Mouse (Mus musculus) intestine, embryonic 14.5 days (tissue): ENCODE data around the gene 1700016D06Rik. TPM values are rescaled to one million over a fixed set of nuclear protein-coding genes. Genes with fewer than 3 reads are reported as not detected.

Source experiments
- ATAC-seq: fragments of 200-750 bp; cut with Nextera tagmentation; replicated peaks from 2 replicates; pipeline ENCODE4 v1.8.0; 2017; ENCODE audit warnings: low read depth, moderate number of reproducible peaks, moderate TSS enrichment, moderate library complexity; ENCODE audit not compliant: low FRiP score, low TSS enrichment
- DNase-seq: peaks from one replicate; pipeline ENCODE4 v3.0.0-alpha.2; 2018; ENCODE audit warnings: low spot score
- H3K27ac ChIP-seq: fragments of 300-500 bp; sonication (generic); 2 replicates; pipeline ENCODE4 v1.5.1; 2014; ENCODE audit warnings: low read depth, mild to moderate bottlenecking, control low read depth
- H3K27me3 ChIP-seq: fragments of 300-500 bp; sonication (generic); replicated peaks from 2 replicates; pipeline ENCODE4 v1.6.1; 2014; ENCODE audit warnings: low read length, control low read depth; ENCODE audit not compliant: control insufficient read depth, insufficient read depth
- H3K36me3 ChIP-seq: fragments of 300-500 bp; sonication (generic); 2 replicates; pipeline ENCODE4 v1.6.1; 2014; ENCODE audit warnings: low read length, control low read depth; ENCODE audit not compliant: control insufficient read depth, insufficient read depth
- H3K4me1 ChIP-seq: fragments of 300-500 bp; sonication (generic); replicated peaks from 2 replicates; pipeline ENCODE4 v1.6.1; 2014; ENCODE audit warnings: low read length, control low read depth, mixed read lengths; ENCODE audit not compliant: control insufficient read depth, insufficient read depth
- H3K4me2 ChIP-seq: fragments of 300-500 bp; sonication (generic); 2 replicates; pipeline ENCODE4 v1.6.1; 2014; ENCODE audit warnings: low read length
- H3K4me3 ChIP-seq: fragments of 300-500 bp; sonication (generic); 2 replicates; pipeline ENCODE4 v1.5.1; 2014; ENCODE audit warnings: low read depth, low read length, control low read depth, mixed read lengths
- H3K9ac ChIP-seq: fragments of 300-500 bp; sonication (generic); 2 replicates; pipeline ENCODE4 v1.6.1; 2014; ENCODE audit warnings: mild to moderate bottlenecking, low read length
- H3K9me3 ChIP-seq: fragments of 300-500 bp; sonication (generic); 2 replicates; pipeline ENCODE4 v1.6.1; 2016; ENCODE audit warnings: low read length, control low read depth; ENCODE audit not compliant: control insufficient read depth
- WGBS: fragments of 180-500 bp; shearing (Covaris S2); extraction: QIAGEN DNeasy Blood & Tissue Kit; methylation state at CpG from one replicate; pipeline ENCODE4 v1.1.7; 2014; 5-methylcytosine and 5-hydroxymethylcytosine counted together
- polyA plus RNA-seq: library from polyadenylated mRNA; unstranded; fragments of >200 nt; fragmentation: Nextera tagmentation; extraction: Ambion mirVana; gene quantifications from 2 replicates; pipeline ENCODE4 v1.2.1, GENCODE M21; 2014

The 1700016D06Rik gene
- polyA plus RNA-seq, 1 experiment from 2014 or later: not detected

GRCm38 (mm10) chr8:11635611-11636081 is 65.2 kb downstream of the 1700016D06Rik start, which contains the start of gene Ankrd10:
Gene Ankrd10, minus strand, starts transcription at chr8:11635757.
- Histone ChIP-seq H3K27me3 (no peaks in the 10 kb centered on the region), H3K36me3 (peaks cover 21% of the 10 kb centered on the region), H3K4me1 (peaks cover 21% of the 10 kb centered on the region), H3K4me2 (peak within 1 kb of the TSS; percentile 90), H3K9me3 (no peaks in the 10 kb centered on the region), H3K27ac (peak within 1 kb of the TSS; percentile 98), H3K4me3 (peak within 1 kb of the TSS; percentile 94), H3K9ac (peak within 1 kb of the TSS; percentile 97)
- under 1% methylated on average over 39 of the region's 40 CpGs for WGBS
- ATAC-seq (peak; percentile 93), DNase-seq (peak; percentile 96)

GRCm38 (mm10) chr8:11635012-11635577 is 65.8 kb downstream of the 1700016D06Rik start:
- peaks cover 26% of the 10 kb centered on the region for H3K36me3 ChIP-seq
- ATAC-seq: peak; percentile 83
- WGBS: under 1% methylated on average over 70 of the region's 70 CpGs

GRCm38 (mm10) chr8:11634331-11635011 is 66.4 kb downstream of the 1700016D06Rik start:
- no peak for DNase-seq
- no peaks in the 10 kb centered on the region for H3K27me3 ChIP-seq
- under 1% methylated on average over 39 of the region's 39 CpGs for WGBS
- peak overlapping the region; percentile 98 for H3K27ac ChIP-seq
- H3K9me3 ChIP-seq: no peaks in the 10 kb centered on the region
- peaks cover 32% of the 10 kb centered on the region for H3K36me3 ChIP-seq
- H3K9ac ChIP-seq: peak overlapping the region; percentile 97
- ATAC-seq: peak; percentile 10
- peaks cover 21% of the 10 kb centered on the region for H3K4me1 ChIP-seq
- H3K4me3 ChIP-seq: peak overlapping the region; percentile 94
- H3K4me2 ChIP-seq: peak overlapping the region; percentile 90

More at GRCm38 (mm10) chr8:11635012-11635577, 65.8 kb downstream of the 1700016D06Rik start:
- H3K4me3 ChIP-seq: peak overlapping the region; percentile 94
- peak overlapping the region; percentile 97 for H3K9ac ChIP-seq
- no peaks in the 10 kb centered on the region for H3K9me3 ChIP-seq
- H3K4me2 ChIP-seq: peak overlapping the region; percentile 90
- peak overlapping the region; percentile 98 for H3K27ac ChIP-seq
- peak; percentile 91 for DNase-seq
- no peaks in the 10 kb centered on the region for H3K27me3 ChIP-seq
- H3K4me1 ChIP-seq: peaks cover 21% of the 10 kb centered on the region

- no peak overlapping the region for H3K27ac ChIP-seq
- peak overlapping the region; percentile 97 for H3K9ac ChIP-seq
- WGBS: 45% methylated on average over 7 of the region's 7 CpGs
- H3K4me2 ChIP-seq: peak overlapping the region; percentile 90
- ATAC-seq: no peak
- H3K36me3 ChIP-seq: peaks cover 41% of the 10 kb centered on the region
- no peaks in the 10 kb centered on the region for H3K9me3 ChIP-seq
- H3K4me1 ChIP-seq: peaks cover 21% of the 10 kb centered on the region
- no peaks in the 10 kb centered on the region for H3K27me3 ChIP-seq
- DNase-seq: no peak
- peak overlapping the region; percentile 94 for H3K4me3 ChIP-seq
Observed at GRCm38 (mm10) chr8:11633414-11633813, 67.4 kb downstream of the 1700016D06Rik start.

GRCm38 (mm10) chr8:11632406-11632805 is 68.5 kb downstream of the 1700016D06Rik start:
- Histone ChIP-seq H3K4me2 (no peak overlapping the region), H3K4me3 (peak overlapping the region; percentile 94; the same call in 1 of the 2 replicates), H3K27me3 (no peaks in the 10 kb centered on the region), H3K4me1 (peaks cover 21% of the 10 kb centered on the region), H3K9me3 (no peaks in the 10 kb centered on the region), H3K36me3 (peaks cover 51% of the 10 kb centered on the region), H3K27ac (no peak overlapping the region), H3K9ac (no peak overlapping the region)
- WGBS: 17% methylated on average over 2 of the region's 2 CpGs
- DNase-seq (no peak), ATAC-seq (no peak)

- no peak overlapping the region for H3K4me3 ChIP-seq
- H3K27me3 ChIP-seq: no peaks in the 10 kb centered on the region
- no peak for DNase-seq
- H3K4me2 ChIP-seq: no peak overlapping the region
- peaks cover 20% of the 10 kb centered on the region for H3K4me1 ChIP-seq
- no peak for ATAC-seq
- 77% methylated on average over 5 of the region's 5 CpGs for WGBS
- no peaks in the 10 kb centered on the region for H3K9me3 ChIP-seq
- H3K36me3 ChIP-seq: peaks cover 79% of the 10 kb centered on the region
- H3K27ac ChIP-seq: no peak overlapping the region
- H3K9ac ChIP-seq: no peak overlapping the region
Observed at GRCm38 (mm10) chr8:11629206-11629605, 71.7 kb downstream of the 1700016D06Rik start.

GRCm38 (mm10) chr8:11628506-11629132 is 72.2 kb downstream of the 1700016D06Rik start:
- no peaks in the 10 kb centered on the region for H3K27me3 ChIP-seq
- H3K9ac ChIP-seq: no peak overlapping the region
- DNase-seq (no peak), ATAC-seq (no peak)
- H3K27ac ChIP-seq: no peak overlapping the region
- peaks cover 79% of the 10 kb centered on the region for H3K36me3 ChIP-seq
- H3K4me3 ChIP-seq: no peak overlapping the region
- peaks cover 14% of the 10 kb centered on the region for H3K4me1 ChIP-seq
- no peaks in the 10 kb centered on the region for H3K9me3 ChIP-seq
- no peak overlapping the region for H3K4me2 ChIP-seq
- WGBS: 85% methylated on average over 7 of the region's 7 CpGs

GRCm38 (mm10) chr8:11627717-11628116 is 73.1 kb downstream of the 1700016D06Rik start:
- WGBS: 84% methylated on average over 9 of the region's 9 CpGs
- no peak overlapping the region for H3K9ac ChIP-seq
- peaks cover 78% of the 10 kb centered on the region for H3K36me3 ChIP-seq
- no peak overlapping the region for H3K27ac ChIP-seq
- H3K4me1 ChIP-seq: peaks cover 5% of the 10 kb centered on the region
- no peak overlapping the region for H3K4me2 ChIP-seq
- H3K4me3 ChIP-seq: no peak overlapping the region
- DNase-seq (no peak), ATAC-seq (no peak)
- H3K9me3 ChIP-seq: no peaks in the 10 kb centered on the region
- H3K27me3 ChIP-seq: no peaks in the 10 kb centered on the region
